Mouse (Mus musculus) lung, embryonic 14.5 days (tissue): ENCODE results near the gene Dand5. TPM values are rescaled to one million over a fixed set of nuclear protein-coding genes. Genes with fewer than 3 reads are reported as not detected.

Source experiments
- ATAC-seq: fragments of 200-750 bp; cut with Nextera tagmentation; 2 replicates; pipeline ENCODE4 v1.8.0; 2017; ENCODE audit warnings: mild to moderate bottlenecking, moderate TSS enrichment, moderate library complexity; ENCODE audit not compliant: insufficient read depth
- DNase-seq: peaks from one replicate; pipeline ENCODE4 v3.0.0-alpha.2; 2015
- H3K27ac ChIP-seq: fragments of 300-500 bp; sonication (generic); 2 replicates; pipeline ENCODE4 v1.5.1; 2014; ENCODE audit warnings: low read depth, mild to moderate bottlenecking, moderate library complexity
- H3K27me3 ChIP-seq: fragments of 300-500 bp; sonication (generic); 2 replicates; pipeline ENCODE4 v1.6.1; 2014; ENCODE audit warnings: low read length, control low read depth; ENCODE audit not compliant: insufficient read depth
- H3K36me3 ChIP-seq: fragments of 300-500 bp; sonication (generic); 2 replicates; pipeline ENCODE4 v1.6.1; 2014; ENCODE audit warnings: control low read depth; ENCODE audit not compliant: insufficient read depth
- H3K4me1 ChIP-seq: fragments of 300-500 bp; sonication (generic); 2 replicates; pipeline ENCODE4 v1.6.1; 2014; ENCODE audit warnings: antibody characterized with exemption, control low read depth; ENCODE audit not compliant: insufficient read depth
- H3K4me2 ChIP-seq: fragments of 300-500 bp; sonication (generic); 2 replicates; pipeline ENCODE4 v1.6.1; 2014; ENCODE audit warnings: mild to moderate bottlenecking
- H3K4me3 ChIP-seq: fragments of 300-500 bp; sonication (generic); 2 replicates; pipeline ENCODE4 v1.5.1; 2014; ENCODE audit warnings: low read depth, low read length
- H3K9ac ChIP-seq: fragments of 300-500 bp; sonication (generic); 2 replicates; pipeline ENCODE4 v1.6.1; 2014
- H3K9me3 ChIP-seq: fragments of 300-500 bp; sonication (generic); 2 replicates; pipeline ENCODE4 v1.6.1; 2016; ENCODE audit warnings: low read depth, low read length, control low read depth
- CTCF ChIP-seq: IDR thresholded peaks from 2 replicates; pipeline ENCODE4 v1.5.1; 2016; ENCODE audit warnings: antibody characterized with exemption, low read depth
- WGBS: fragments of 180-500 bp; shearing (Covaris S2); extraction: QIAGEN DNeasy Blood & Tissue Kit; methylation state at CpG from one replicate; pipeline ENCODE4 v1.1.7; 2014; 5-methylcytosine and 5-hydroxymethylcytosine counted together
- polyA plus RNA-seq: library from polyadenylated mRNA; unstranded; fragments of >200 nt; fragmentation: Nextera tagmentation; extraction: Ambion mirVana; gene quantifications from 2 replicates; pipeline ENCODE4 v1.2.1, GENCODE M21; 2014

Gene Dand5
- polyA plus RNA-seq, 1 experiment from 2014 or later = 4.6 TPM

- no peak for TF ChIP-seq CTCF
- H3K36me3 ChIP-seq = peaks cover 81% of the 10 kb centered on the region
- WGBS = 80% methylated on average over 2 of the region's 2 CpGs
- ATAC-seq (no peak), DNase-seq (no peak)
- H3K27me3 ChIP-seq = no peaks in the 10 kb centered on the region
- H3K4me1 ChIP-seq = peaks cover 10% of the 10 kb centered on the region
- H3K27ac ChIP-seq = no peak overlapping the region; the same call in 1 of the 2 replicates
- H3K9me3 ChIP-seq = no peaks in the 10 kb centered on the region
- peak overlapping the region; percentile 77 for H3K4me3 ChIP-seq
- H3K4me2 ChIP-seq = peak overlapping the region; percentile 72
- H3K9ac ChIP-seq = peak overlapping the region; percentile 88
Observed at GRCm38 (mm10) chr8:84839411-84839810, 16.8 kb upstream of the Dand5 start.

- peaks cover 13% of the 10 kb centered on the region for H3K4me1 ChIP-seq
Observed at GRCm38 (mm10) chr8:84838513-84838912, 15.9 kb upstream of the Dand5 start.

GRCm38 (mm10) chr8:84837912-84838470, 15.4 kb upstream of the Dand5 start:
- no peak for TF ChIP-seq CTCF
- Histone ChIP-seq H3K9me3 (no peaks in the 10 kb centered on the region), H3K27me3 (no peaks in the 10 kb centered on the region), H3K4me1 (peaks cover 13% of the 10 kb centered on the region), H3K36me3 (peaks cover 79% of the 10 kb centered on the region), H3K27ac (no peak overlapping the region), H3K9ac (peak overlapping the region; percentile 30; the same call in 1 of the 2 replicates), H3K4me3 (peak overlapping the region; percentile 18; the same call in 1 of the 2 replicates), H3K4me2 (no peak overlapping the region; the same call in 1 of the 2 replicates)
- WGBS = 75% methylated on average over 15 of the region's 15 CpGs
- no peak for DNase-seq
- no peak for ATAC-seq

More at GRCm38 (mm10) chr8:84838513-84838912, 15.9 kb upstream of the Dand5 start:
- H3K9ac ChIP-seq = peak overlapping the region; percentile 30; the same call in 1 of the 2 replicates
- no peaks in the 10 kb centered on the region for H3K27me3 ChIP-seq
- peak overlapping the region; percentile 18; the same call in 1 of the 2 replicates for H3K4me3 ChIP-seq
- ATAC-seq (no peak), DNase-seq (no peak)
- no peak overlapping the region; the same call in 1 of the 2 replicates for H3K4me2 ChIP-seq
- no peak for TF ChIP-seq CTCF
- 86% methylated on average over 5 of the region's 5 CpGs for WGBS
- H3K36me3 ChIP-seq = peaks cover 81% of the 10 kb centered on the region
- no peaks in the 10 kb centered on the region for H3K9me3 ChIP-seq
- no peak overlapping the region; the same call in 1 of the 2 replicates for H3K27ac ChIP-seq

- 0 out of 2 replicates have a peak, but pooled peaks have one; percentile 1 for TF ChIP-seq CTCF
- Histone ChIP-seq H3K9ac (peak overlapping the region; percentile 30; the same call in 1 of the 2 replicates), H3K4me2 (peak overlapping the region; percentile 11; the same call in 1 of the 2 replicates), H3K27ac (no peak overlapping the region), H3K36me3 (peaks cover 72% of the 10 kb centered on the region), H3K9me3 (no peaks in the 10 kb centered on the region), H3K4me3 (peak overlapping the region; percentile 18; the same call in 1 of the 2 replicates), H3K4me1 (peaks cover 13% of the 10 kb centered on the region), H3K27me3 (no peaks in the 10 kb centered on the region)
- DNase-seq (no peak), ATAC-seq (no peak)
- WGBS = 38% methylated on average over 8 of the region's 8 CpGs
Observed at GRCm38 (mm10) chr8:84837149-84837911, 14.7 kb upstream of the Dand5 start.

DNA sequence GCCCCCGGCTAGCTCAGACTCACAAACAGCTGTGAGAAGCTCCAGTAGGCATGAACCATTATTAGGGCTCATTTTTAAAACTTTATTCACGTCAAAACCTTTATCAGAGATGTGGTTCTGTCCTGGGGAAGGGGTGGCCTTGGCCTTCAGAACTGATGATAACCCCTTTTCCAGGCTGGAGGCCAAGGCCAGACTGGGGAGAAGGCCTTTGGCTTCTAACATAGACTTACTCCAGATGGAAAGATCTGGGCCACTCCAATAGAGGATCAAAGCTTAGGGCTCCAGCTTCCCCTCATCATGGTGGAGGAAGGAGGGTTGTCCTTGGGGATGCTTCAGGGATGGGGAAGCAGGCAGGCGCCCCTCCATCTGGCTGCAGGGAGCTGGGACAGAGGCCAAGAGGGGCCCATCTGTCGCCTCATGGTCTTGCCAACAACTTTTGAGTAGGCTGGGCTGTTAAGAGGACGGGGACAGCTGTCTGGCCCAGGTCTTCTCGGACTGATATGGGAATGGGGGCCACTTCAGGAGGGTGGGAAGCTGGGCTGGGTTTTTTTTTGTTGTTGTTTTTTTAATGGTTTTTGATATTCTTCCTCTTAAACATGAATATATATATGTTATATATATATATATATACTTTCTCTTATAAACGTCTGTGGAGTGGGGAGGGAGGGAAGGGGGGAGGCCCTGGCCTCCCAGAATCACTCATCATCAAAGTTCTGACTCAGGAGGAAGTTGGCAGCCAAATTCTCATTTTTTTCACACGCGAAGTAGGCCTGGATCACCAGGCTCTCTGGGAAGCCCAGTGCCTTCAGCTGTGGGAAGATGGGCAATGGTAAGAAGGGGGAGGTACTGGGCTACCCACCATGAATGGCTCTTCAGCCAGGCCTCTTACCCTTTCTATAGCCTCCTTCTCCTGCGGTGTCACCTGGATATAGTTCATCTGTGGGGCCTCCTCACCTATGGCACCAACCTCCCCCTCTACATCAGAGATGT, 12.5 kb upstream of the Dand5 start:
- Histone ChIP-seq H3K9ac (no peak overlapping the region), H3K27me3 (no peaks in the 10 kb centered on the region), H3K36me3 (peaks cover 58% of the 10 kb centered on the region), H3K4me1 (peaks cover 13% of the 10 kb centered on the region), H3K4me2 (peak overlapping the region; percentile 26; the same call in 1 of the 2 replicates), H3K9me3 (no peaks in the 10 kb centered on the region), H3K4me3 (no peak overlapping the region), H3K27ac (peak overlapping the region; percentile 33; the same call in 1 of the 2 replicates)
- peak; percentile 89 for DNase-seq
- 46% methylated on average over 10 of the region's 10 CpGs for WGBS
- ATAC-seq = peak; percentile 74
- no peak for TF ChIP-seq CTCF
